Mouse (Mus musculus) bone marrow macrophage, adult 2 months (primary cell): ENCODE data around the gene Sept3. TPM values are rescaled to one million over a fixed set of nuclear protein-coding genes. Genes with fewer than 3 reads are reported as not detected.

Source experiments
- H3K27ac ChIP-seq: 2 replicates; pipeline ENCODE4 v1.5.1; 2012; ENCODE audit warnings: low read depth, low read length; ENCODE audit not compliant: insufficient read depth
- H3K4me1 ChIP-seq: 2 replicates; pipeline ENCODE4 v1.6.1; 2012; ENCODE audit warnings: low read length; ENCODE audit not compliant: control insufficient read depth, insufficient read depth
- H3K4me3 ChIP-seq: 2 replicates; pipeline ENCODE4 v1.5.1; 2012; ENCODE audit warnings: mild to moderate bottlenecking, low read length, moderate library complexity; ENCODE audit not compliant: insufficient read depth
- CTCF ChIP-seq: IDR thresholded peaks from 2 replicates; pipeline ENCODE4 v1.5.1; 2012; ENCODE audit warnings: low read depth, mild to moderate bottlenecking, low read length, moderate library complexity
- POLR2A ChIP-seq: IDR thresholded peaks from 2 replicates; pipeline ENCODE4 v1.6.1; 2012; ENCODE audit warnings: mild to moderate bottlenecking, low read depth, low read length, borderline replicate concordance
- polyA plus RNA-seq: library from polyadenylated mRNA; stranded (reverse); fragments of >200 nt; gene quantifications from 2 replicates; pipeline ENCODE4 v1.2.4, GENCODE M21; 2012; ENCODE audit not compliant: missing spikeins, insufficient read depth, insufficient read length

The Sept3 gene
- polyA plus RNA-seq, 1 experiment, result not detected

GRCm38 (mm10) chr15:82337875-82338274 lies 63.2 kb downstream of the Sept3 start:
- Histone ChIP-seq H3K4me3 (peak overlapping the region; percentile 80), H3K27ac (peak overlapping the region; percentile 60)
- no peak for TF ChIP-seq CTCF
- no peak for TF ChIP-seq POLR2A

GRCm38 (mm10) chr15:82338593-82339112 lies 64.0 kb downstream of the Sept3 start, which contains the start of the genes Naga, Pheta2 and Smdt1:
TSS of gene Naga (minus strand) at chr15:82338925.
TSS of gene Pheta2 (plus strand) at chr15:82338942.
TSS of gene Smdt1 (plus strand) at chr15:82338959.
- TF ChIP-seq CTCF, result no peak
- peak; percentile 74; the same call in 1 of the 2 replicates for TF ChIP-seq POLR2A
- peaks cover 7% of the 10 kb centered on the region for H3K4me1 ChIP-seq
- H3K27ac ChIP-seq, result peak within 1 kb of the TSS; percentile 60
- H3K4me3 ChIP-seq, result peak within 1 kb of the TSS; percentile 80

More at GRCm38 (mm10) chr15:82337875-82338274, 63.2 kb downstream of the Sept3 start:
- H3K4me1 ChIP-seq, result peaks cover 7% of the 10 kb centered on the region

- no peak for TF ChIP-seq CTCF
- no peak for TF ChIP-seq POLR2A
- peak overlapping the region; percentile 80 for H3K4me3 ChIP-seq
- H3K4me1 ChIP-seq, result peaks cover 7% of the 10 kb centered on the region
- no peak overlapping the region for H3K27ac ChIP-seq
These were observed 64.5 kb downstream of the Sept3 start for GRCm38 (mm10) chr15:82339150-82339549.

- H3K27ac ChIP-seq, result no peak overlapping the region
- no peak overlapping the region for H3K4me3 ChIP-seq
- no peak for TF ChIP-seq CTCF
- no peak for TF ChIP-seq POLR2A
- H3K4me1 ChIP-seq, result peaks cover 7% of the 10 kb centered on the region
These were observed 65.1 kb downstream of the Sept3 start for GRCm38 (mm10) chr15:82339634-82340254.

- no peak overlapping the region for H3K27ac ChIP-seq
- peaks cover 11% of the 10 kb centered on the region for H3K4me1 ChIP-seq
- no peak overlapping the region for H3K4me3 ChIP-seq
- TF ChIP-seq CTCF (no peak), POLR2A (no peak)
These were observed 65.8 kb downstream of the Sept3 start for GRCm38 (mm10) chr15:82340414-82341035.

GRCm38 (mm10) chr15:82341036-82341501 lies 66.4 kb downstream of the Sept3 start:
- TF ChIP-seq POLR2A (no peak), CTCF (no peak)
- Histone ChIP-seq H3K4me1 (peaks cover 11% of the 10 kb centered on the region), H3K27ac (no peak overlapping the region), H3K4me3 (no peak overlapping the region)

- Histone ChIP-seq H3K4me1 (peaks cover 11% of the 10 kb centered on the region), H3K4me3 (no peak overlapping the region), H3K27ac (no peak overlapping the region)
- no peak for TF ChIP-seq POLR2A
- TF ChIP-seq CTCF, result no peak
These were observed 67.2 kb downstream of the Sept3 start for GRCm38 (mm10) chr15:82341675-82342542.

GRCm38 (mm10) chr15:82342543-82342935 lies 67.8 kb downstream of the Sept3 start:
- Histone ChIP-seq H3K4me1 (peaks cover 12% of the 10 kb centered on the region), H3K4me3 (no peak overlapping the region), H3K27ac (no peak overlapping the region)
- TF ChIP-seq POLR2A (no peak), CTCF (no peak)

- H3K4me3 ChIP-seq, result no peak overlapping the region
- TF ChIP-seq POLR2A (no peak), CTCF (no peak)
- H3K4me1 ChIP-seq, result peaks cover 19% of the 10 kb centered on the region
- H3K27ac ChIP-seq, result no peak overlapping the region
These were observed 68.9 kb downstream of the Sept3 start for GRCm38 (mm10) chr15:82343368-82344287.

Other genes starting within 250 kb of the Sept3 start
- gene Desi1, start 241.0 kb upstream of the Sept3 start, polyA plus RNA-seq, result 20.9 and 28.1 TPM in 2 replicates
- gene Snu13, start 227.3 kb upstream of the Sept3 start, polyA plus RNA-seq, result 66.2 and 69.9 TPM in 2 replicates
- gene 4930407I10Rik, start 215.7 kb upstream of the Sept3 start, polyA plus RNA-seq, result not detected in 2 replicates
- gene Mei1, start 204.9 kb upstream of the Sept3 start, polyA plus RNA-seq, result not detected in 2 replicates
- 13.6 and 14.7 TPM in 2 replicates for gene Ccdc134, start 147.0 kb upstream of the Sept3 start, polyA plus RNA-seq
- 53.3 and 63.9 TPM in 2 replicates for gene Srebf2, start 127.7 kb upstream of the Sept3 start, polyA plus RNA-seq
- not detected in 2 replicates for gene Shisa8, start 62.1 kb upstream of the Sept3 start, polyA plus RNA-seq
- not detected in 2 replicates for gene Tnfrsf13c, start 50.5 kb upstream of the Sept3 start, polyA plus RNA-seq
- 10.2 and 10.7 TPM in 2 replicates for gene Cenpm, start 30.1 kb upstream of the Sept3 start, polyA plus RNA-seq
- gene 1500009C09Rik, start 22.5 kb upstream of the Sept3 start, polyA plus RNA-seq, result not detected in 2 replicates
- not detected in 2 replicates for gene Wbp2nl, start 24.1 kb downstream of the Sept3 start, polyA plus RNA-seq
- gene Naga, start 64.0 kb downstream of the Sept3 start, polyA plus RNA-seq, result 168 and 171 TPM in 2 replicates
- 2.5 and 5.3 TPM in 2 replicates for gene Pheta2, start 64.0 kb downstream of the Sept3 start, polyA plus RNA-seq
- gene Smdt1, start 64.1 kb downstream of the Sept3 start, polyA plus RNA-seq, result 206 and 221 TPM in 2 replicates
- 315 and 361 TPM in 2 replicates for gene Ndufa6, start 79.4 kb downstream of the Sept3 start, polyA plus RNA-seq
- 0.39 and 0.78 TPM in 2 replicates for gene Cyp2d22, start 105.4 kb downstream of the Sept3 start, polyA plus RNA-seq
- not detected in 2 replicates for gene Cyp2d11, start 119.1 kb downstream of the Sept3 start, polyA plus RNA-seq
- not detected in 2 replicates for gene Cyp2d10, start 132.3 kb downstream of the Sept3 start, polyA plus RNA-seq
- not detected in 2 replicates for gene Cyp2d9, start 158.5 kb downstream of the Sept3 start, polyA plus RNA-seq